Mouse (Mus musculus) midbrain, embryonic 11.5 days (tissue): Measurements from ENCODE around the gene Esyt3. TPM values are rescaled to one million over a fixed set of nuclear protein-coding genes. Genes with fewer than 3 reads are reported as not detected.

Experiments used
- ATAC-seq: fragments of 200-750 bp; cut with Nextera tagmentation; 2 replicates; pipeline ENCODE4 v1.8.0; 2017; ENCODE audit warnings: moderate TSS enrichment, moderate library complexity; ENCODE audit not compliant: low FRiP score
- DNase-seq: peaks from one replicate; pipeline ENCODE4 v3.0.0; 2015; ENCODE audit warnings: low spot score; ENCODE audit errors: missing footprints
- H3K27ac ChIP-seq: fragments of 300-500 bp; sonication (generic); 2 replicates; pipeline ENCODE4 v1.5.1; 2014; ENCODE audit warnings: low read depth, low read length
- H3K27me3 ChIP-seq: fragments of 300-500 bp; sonication (generic); 2 replicates; pipeline ENCODE4 v1.6.1; 2014; ENCODE audit warnings: mild to moderate bottlenecking, low read length, moderate library complexity, mixed read lengths; ENCODE audit not compliant: control insufficient read depth, insufficient read depth
- H3K36me3 ChIP-seq: fragments of 300-500 bp; sonication (generic); 2 replicates; pipeline ENCODE4 v1.6.1; 2014; ENCODE audit warnings: mild to moderate bottlenecking, low read length, moderate library complexity, mixed read lengths; ENCODE audit not compliant: control insufficient read depth, insufficient read depth
- H3K4me1 ChIP-seq: fragments of 300-500 bp; sonication (generic); 2 replicates; pipeline ENCODE4 v1.6.1; 2014; ENCODE audit warnings: low read length; ENCODE audit not compliant: control insufficient read depth, insufficient read depth
- H3K4me2 ChIP-seq: fragments of 300-500 bp; sonication (generic); 2 replicates; pipeline ENCODE4 v1.6.1; 2014; ENCODE audit warnings: mild to moderate bottlenecking, moderate library complexity
- H3K4me3 ChIP-seq: fragments of 300-500 bp; sonication (generic); 2 replicates; pipeline ENCODE4 v1.5.1; 2014; ENCODE audit warnings: low read depth, low read length
- H3K9ac ChIP-seq: fragments of 300-500 bp; sonication (generic); 2 replicates; pipeline ENCODE4 v1.6.1; 2014; ENCODE audit warnings: low read length
- H3K9me3 ChIP-seq: fragments of 300-500 bp; sonication (generic); 2 replicates; pipeline ENCODE4 v1.6.1; 2016; ENCODE audit warnings: low read length; ENCODE audit not compliant: control insufficient read depth
- WGBS: fragments of 180-500 bp; shearing (Covaris S2); extraction: QIAGEN DNeasy Blood & Tissue Kit; methylation state at CpG from one replicate; pipeline ENCODE4 v1.1.7; 2014; 5-methylcytosine and 5-hydroxymethylcytosine counted together
- polyA plus RNA-seq: library from polyadenylated mRNA; unstranded; fragments of >200 nt; fragmentation: Nextera tagmentation; extraction: Ambion mirVana; gene quantifications from 2 replicates; pipeline ENCODE4 v1.2.1, GENCODE M21; 2014

Esyt3 gene
- polyA plus RNA-seq, 1 experiment from 2014 or later, result 0.34 TPM

- Histone ChIP-seq H3K9me3 (no peaks in the 10 kb centered on the region), H3K4me1 (peaks cover 10% of the 10 kb centered on the region), H3K4me2 (no peak overlapping the region), H3K4me3 (no peak overlapping the region), H3K27ac (no peak overlapping the region), H3K36me3 (no peaks in the 10 kb centered on the region), H3K9ac (no peak overlapping the region), H3K27me3 (peaks cover 26% of the 10 kb centered on the region)
- ATAC-seq (no peak), DNase-seq (peak; percentile 23)
- 94% methylated on average over 9 of the region's 9 CpGs for WGBS
Measured at GRCm38 (mm10) chr9:99361946-99362345, 3.6 kb upstream of the Esyt3 start.

GRCm38 (mm10) chr9:99359012-99359411 is 655 bp upstream of the Esyt3 start:
- Histone ChIP-seq H3K27ac (no peak overlapping the region), H3K9me3 (no peaks in the 10 kb centered on the region), H3K27me3 (peaks cover 32% of the 10 kb centered on the region), H3K4me2 (no peak overlapping the region), H3K36me3 (no peaks in the 10 kb centered on the region), H3K9ac (no peak overlapping the region), H3K4me1 (peaks cover 10% of the 10 kb centered on the region), H3K4me3 (no peak overlapping the region)
- WGBS, result 91% methylated on average over 15 of the region's 15 CpGs
- ATAC-seq (no peak), DNase-seq (peak; percentile 78)

- 2% methylated on average over 19 of the region's 19 CpGs for WGBS
- Histone ChIP-seq H3K36me3 (no peaks in the 10 kb centered on the region), H3K4me1 (peaks cover 10% of the 10 kb centered on the region), H3K27ac (no peak overlapping the region), H3K4me2 (peak overlapping the region; percentile 88), H3K9ac (peak overlapping the region; percentile 45), H3K27me3 (peaks cover 32% of the 10 kb centered on the region), H3K4me3 (peak overlapping the region; percentile 40), H3K9me3 (no peaks in the 10 kb centered on the region)
- ATAC-seq (peak; percentile 68), DNase-seq (no peak)
Measured at GRCm38 (mm10) chr9:99357561-99357920, 816 bp downstream of the Esyt3 start.

DNA sequence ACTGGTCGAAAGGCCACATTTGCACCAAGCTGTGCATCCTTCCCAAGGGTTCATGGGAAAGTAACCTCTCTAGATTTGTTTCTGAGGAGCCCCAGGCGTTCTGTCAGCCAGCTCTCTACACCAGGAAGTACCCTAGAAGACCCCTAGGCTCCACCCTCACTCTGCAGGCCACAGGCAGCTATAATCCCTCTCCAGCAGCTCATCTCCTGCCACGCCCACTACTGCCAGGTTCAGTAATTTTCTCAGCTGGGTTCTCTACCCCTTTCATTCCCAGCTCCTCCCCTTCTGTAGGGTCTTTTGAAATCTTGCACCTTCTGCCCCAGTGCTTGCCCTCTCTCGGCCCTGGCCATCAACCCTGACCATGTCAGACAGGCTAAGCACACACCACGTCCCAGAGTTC is 2.4 kb downstream of the Esyt3 start:
- peak; percentile 85 for DNase-seq
- Histone ChIP-seq H3K4me1 (peaks cover 10% of the 10 kb centered on the region), H3K27ac (no peak overlapping the region), H3K9ac (no peak overlapping the region), H3K4me3 (no peak overlapping the region), H3K36me3 (no peaks in the 10 kb centered on the region), H3K4me2 (no peak overlapping the region), H3K27me3 (peaks cover 30% of the 10 kb centered on the region), H3K9me3 (no peaks in the 10 kb centered on the region)
- 0 out of 2 replicates have a peak, but pooled peaks have one; percentile 24 for ATAC-seq
- 17% methylated on average over 5 of the region's 5 CpGs for WGBS

GRCm38 (mm10) chr9:99354796-99355195 is 3.6 kb downstream of the Esyt3 start:
- ATAC-seq, result no peak
- peak; percentile 57 for DNase-seq
- no peak overlapping the region for H3K27ac ChIP-seq
- H3K4me3 ChIP-seq, result no peak overlapping the region
- H3K9ac ChIP-seq, result no peak overlapping the region
- no peaks in the 10 kb centered on the region for H3K9me3 ChIP-seq
- H3K4me1 ChIP-seq, result peaks cover 10% of the 10 kb centered on the region
- H3K4me2 ChIP-seq, result no peak overlapping the region
- peaks cover 30% of the 10 kb centered on the region for H3K27me3 ChIP-seq
- no peaks in the 10 kb centered on the region for H3K36me3 ChIP-seq
- WGBS, result 73% methylated on average over 5 of the region's 5 CpGs

DNA sequence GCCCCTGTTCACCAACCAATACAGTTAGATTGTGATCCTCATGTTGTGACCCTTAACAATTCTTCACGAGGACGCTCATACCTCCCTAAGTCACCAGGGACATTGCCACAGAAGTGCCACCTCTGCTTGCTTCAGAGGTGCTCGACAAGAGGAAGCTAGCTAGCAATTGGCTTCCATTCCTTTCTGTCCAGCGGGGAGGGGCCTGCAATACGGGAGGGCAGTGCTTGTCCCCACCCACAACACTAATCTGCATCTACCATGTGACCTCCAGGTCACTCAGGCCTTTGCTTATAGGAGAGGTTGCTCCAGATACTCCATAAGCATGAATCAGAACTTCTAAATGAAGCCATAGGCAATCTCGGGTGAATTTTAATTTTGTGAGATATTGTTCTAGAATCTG is 5.0 kb downstream of the Esyt3 start:
- Histone ChIP-seq H3K36me3 (no peaks in the 10 kb centered on the region), H3K9me3 (no peaks in the 10 kb centered on the region), H3K4me2 (no peak overlapping the region), H3K27me3 (peaks cover 21% of the 10 kb centered on the region), H3K4me3 (no peak overlapping the region), H3K4me1 (peaks cover 10% of the 10 kb centered on the region), H3K27ac (no peak overlapping the region), H3K9ac (no peak overlapping the region)
- DNase-seq, result peak; percentile 28
- WGBS, result 67% methylated on average over 6 of the region's 6 CpGs
- ATAC-seq, result no peak

- Histone ChIP-seq H3K9me3 (no peaks in the 10 kb centered on the region), H3K4me2 (no peak overlapping the region), H3K4me1 (peaks cover 6% of the 10 kb centered on the region), H3K36me3 (no peaks in the 10 kb centered on the region), H3K27ac (no peak overlapping the region), H3K9ac (no peak overlapping the region), H3K4me3 (no peak overlapping the region), H3K27me3 (peaks cover 17% of the 10 kb centered on the region)
- DNase-seq, result no peak
- 82% methylated on average over 4 of the region's 4 CpGs for WGBS
- no peak for ATAC-seq
Measured at GRCm38 (mm10) chr9:99352964-99353363, 5.4 kb downstream of the Esyt3 start.

- peak; percentile 56 for DNase-seq
- Histone ChIP-seq H3K4me3 (no peak overlapping the region), H3K9me3 (no peaks in the 10 kb centered on the region), H3K4me2 (no peak overlapping the region), H3K9ac (no peak overlapping the region), H3K27ac (no peak overlapping the region), H3K27me3 (no peaks in the 10 kb centered on the region), H3K4me1 (no peaks in the 10 kb centered on the region), H3K36me3 (no peaks in the 10 kb centered on the region)
- no peak for ATAC-seq
- WGBS, result 53% methylated on average over 4 of the region's 4 CpGs
Measured at GRCm38 (mm10) chr9:99345351-99345792, 13.0 kb downstream of the Esyt3 start.

- no peaks in the 10 kb centered on the region for H3K9me3 ChIP-seq
- no peaks in the 10 kb centered on the region for H3K4me1 ChIP-seq
- H3K4me2 ChIP-seq, result no peak overlapping the region
- no peak for ATAC-seq
- no peak for DNase-seq
- H3K9ac ChIP-seq, result no peak overlapping the region
- 84% methylated on average over 3 of the region's 3 CpGs for WGBS
- no peaks in the 10 kb centered on the region for H3K36me3 ChIP-seq
- H3K27ac ChIP-seq, result no peak overlapping the region
- no peak overlapping the region for H3K4me3 ChIP-seq
- no peaks in the 10 kb centered on the region for H3K27me3 ChIP-seq
Measured at GRCm38 (mm10) chr9:99341600-99341999, 16.8 kb downstream of the Esyt3 start.

GRCm38 (mm10) chr9:99340126-99340525 is 18.2 kb downstream of the Esyt3 start:
- Histone ChIP-seq H3K4me3 (no peak overlapping the region), H3K9me3 (no peaks in the 10 kb centered on the region), H3K9ac (no peak overlapping the region), H3K4me2 (no peak overlapping the region), H3K4me1 (no peaks in the 10 kb centered on the region), H3K27ac (no peak overlapping the region), H3K27me3 (no peaks in the 10 kb centered on the region), H3K36me3 (no peaks in the 10 kb centered on the region)
- 91% methylated on average over 12 of the region's 12 CpGs for whole genome bisulfite sequencing
- ATAC-seq (no peak), DNase-seq (no peak)
